Mouse (Mus musculus) midbrain, embryonic 10.5 days (tissue): ENCODE measurements around the gene Cdk17. TPM values are rescaled to one million over a fixed set of nuclear protein-coding genes. Genes with fewer than 3 reads are reported as not detected.

Source experiments
- DNase-seq: peaks from one replicate; pipeline ENCODE4 v3.0.0-alpha.2; 2017; ENCODE audit warnings: low spot score
- H3K27ac ChIP-seq: fragments of 300-500 bp; sonication (generic); replicated peaks from 2 replicates; pipeline ENCODE4 v1.5.1; 2016; ENCODE audit warnings: mild to moderate bottlenecking
- H3K27me3 ChIP-seq: fragments of 300-500 bp; sonication (generic); 2 replicates; pipeline ENCODE4 v1.6.1; 2016; ENCODE audit warnings: low read depth, mild to moderate bottlenecking; ENCODE audit not compliant: poor library complexity, severe bottlenecking
- H3K36me3 ChIP-seq: fragments of 300-500 bp; sonication (generic); 2 replicates; pipeline ENCODE4 v1.6.1; 2016; ENCODE audit warnings: mild to moderate bottlenecking, moderate library complexity
- H3K4me1 ChIP-seq: fragments of 300-500 bp; sonication (generic); 2 replicates; pipeline ENCODE4 v1.6.1; 2016
- H3K4me3 ChIP-seq: fragments of 300-500 bp; sonication (generic); 2 replicates; pipeline ENCODE4 v1.5.1; 2016; ENCODE audit warnings: mild to moderate bottlenecking, moderate library complexity
- H3K9me3 ChIP-seq: fragments of 300-500 bp; sonication (generic); replicated peaks from 2 replicates; pipeline ENCODE4 v1.6.1; 2016; ENCODE audit warnings: mild to moderate bottlenecking
- WGBS: fragments of 180-500 bp; shearing (Covaris S2); methylation state at CpG from one replicate; pipeline ENCODE4 v1.1.7; 2016; 5-methylcytosine and 5-hydroxymethylcytosine counted together
- polyA plus RNA-seq: library from polyadenylated mRNA; unstranded; fragments of >200 nt; fragmentation: Nextera tagmentation; extraction: Ambion mirVana; gene quantifications from 2 replicates; pipeline ENCODE4 v1.2.1, GENCODE M21; 2016

Gene Cdk17
- polyA plus RNA-seq, 1 experiment from 2014 or later, result 20.1 TPM

DNA sequence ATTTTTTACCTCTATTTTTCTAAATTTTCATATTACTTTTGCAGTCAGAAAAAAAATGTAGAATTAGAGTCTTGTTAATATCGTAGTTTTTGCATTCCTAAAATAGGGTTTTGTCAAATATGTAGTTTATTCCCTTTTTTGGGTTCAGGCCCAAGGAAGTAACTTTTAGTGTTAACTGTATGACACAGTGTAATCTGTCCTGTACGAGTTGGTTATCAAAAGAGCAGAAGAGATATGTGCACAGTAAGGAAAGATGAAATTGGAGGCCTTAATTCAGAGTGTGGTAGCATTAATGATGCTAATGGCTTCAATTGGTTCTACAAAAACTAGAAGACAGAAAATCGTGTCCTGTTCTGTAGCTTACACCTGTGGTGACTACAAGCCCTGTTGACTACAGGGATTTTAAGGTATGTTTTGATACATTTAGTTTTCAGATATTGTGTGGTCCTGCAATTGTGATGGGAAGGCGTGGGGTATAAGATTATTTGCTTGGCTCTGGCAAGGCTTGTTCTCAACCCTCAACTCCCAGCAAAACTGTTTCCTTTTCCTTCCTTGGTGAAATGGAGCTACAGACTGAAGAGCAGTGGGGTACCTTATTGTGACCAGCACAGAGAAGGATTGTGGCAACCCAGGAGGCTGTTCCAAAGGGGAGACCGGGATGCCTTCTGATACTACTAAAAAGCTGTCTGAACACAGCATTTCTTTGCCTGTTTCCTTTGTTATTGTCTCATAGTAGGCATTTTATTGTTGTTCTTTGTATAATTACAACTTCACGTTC, 3.2 kb downstream of the Cdk17 start:
- Histone ChIP-seq H3K4me3 (no peak overlapping the region), H3K9me3 (no peaks in the 10 kb centered on the region), H3K36me3 (no peaks in the 10 kb centered on the region), H3K27ac (no peak overlapping the region), H3K4me1 (peaks cover 75% of the 10 kb centered on the region), H3K27me3 (no peaks in the 10 kb centered on the region)
- WGBS, result 56% methylated on average over 6 of the region's 6 CpGs
- no peak for DNase-seq

DNA sequence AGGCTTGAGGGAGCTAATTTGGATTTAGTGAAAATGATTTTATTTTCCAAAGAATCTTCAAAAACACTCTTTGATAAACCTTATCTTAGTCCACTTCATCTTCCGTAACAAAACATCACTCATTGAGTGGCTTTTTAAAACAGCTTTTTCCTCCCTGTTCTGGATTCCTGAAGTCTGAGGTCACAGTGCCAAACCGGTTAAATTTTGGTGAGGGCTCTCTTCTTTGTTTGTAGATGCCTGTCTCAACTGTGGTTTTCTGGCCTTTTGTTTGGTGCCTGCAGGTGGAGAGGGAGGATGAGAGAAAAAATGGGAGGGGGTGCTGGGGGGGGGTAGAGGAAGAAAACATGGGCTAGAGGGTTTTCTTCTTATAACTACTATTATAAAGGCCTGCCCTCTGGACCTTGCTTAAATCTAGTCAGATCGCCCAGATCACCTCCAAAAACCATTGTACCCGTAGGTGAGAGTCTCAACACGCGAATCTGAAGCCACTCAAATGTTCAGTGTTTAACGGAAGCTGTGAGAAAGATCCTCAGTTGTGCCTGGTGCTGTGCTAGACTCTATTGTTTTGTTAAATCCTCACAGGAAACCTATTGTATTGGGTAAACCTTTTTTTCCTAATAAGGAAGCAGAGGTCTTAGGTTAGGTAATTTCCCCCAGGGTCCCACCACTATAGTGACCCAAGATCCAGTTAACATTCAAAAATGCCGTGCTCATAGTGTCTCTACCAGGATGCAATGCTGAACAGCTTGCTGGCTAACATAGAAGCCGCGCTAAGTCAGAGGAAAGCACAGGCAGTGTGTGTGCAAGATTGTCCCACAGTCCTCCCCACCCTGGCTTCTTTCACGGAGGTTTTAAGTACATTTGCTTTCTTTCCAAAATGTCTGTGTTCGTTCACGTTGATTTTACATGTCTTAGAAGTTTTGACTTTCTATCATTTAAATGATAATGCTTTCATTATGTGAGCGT, 5.0 kb downstream of the Cdk17 start:
- H3K9me3 ChIP-seq, result no peaks in the 10 kb centered on the region
- H3K36me3 ChIP-seq, result peaks cover 4% of the 10 kb centered on the region
- 7% methylated on average over 14 of the region's 14 CpGs for WGBS
- no peaks in the 10 kb centered on the region for H3K27me3 ChIP-seq
- H3K4me3 ChIP-seq, result peak overlapping the region; percentile 36
- peak; percentile 32 for DNase-seq
- peaks cover 69% of the 10 kb centered on the region for H3K4me1 ChIP-seq
- peak overlapping the region; percentile 81 for H3K27ac ChIP-seq

DNA sequence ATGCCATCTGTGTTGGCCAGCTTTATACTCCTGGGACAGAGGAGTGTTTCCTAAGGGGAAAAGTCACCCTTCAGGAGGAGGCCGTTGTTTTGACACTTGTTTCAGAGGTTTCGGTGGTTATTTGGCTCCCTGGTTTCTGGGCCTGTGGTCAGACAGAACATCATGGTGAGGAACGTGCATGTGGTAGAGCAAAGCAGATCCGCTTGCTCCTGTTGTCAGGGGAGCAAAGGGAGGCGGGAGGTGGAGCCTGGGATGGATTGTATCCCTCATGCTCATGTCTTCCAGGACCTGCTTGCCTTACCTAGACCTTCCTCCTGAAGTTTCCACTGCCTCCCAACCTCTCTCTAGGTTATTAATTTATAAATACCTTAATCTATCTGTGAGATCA, 5.7 kb downstream of the Cdk17 start:
- H3K4me1 ChIP-seq, result peaks cover 72% of the 10 kb centered on the region
- peak; percentile 48 for DNase-seq
- H3K9me3 ChIP-seq, result no peaks in the 10 kb centered on the region
- 5% methylated on average over 5 of the region's 5 CpGs for WGBS
- H3K27me3 ChIP-seq, result no peaks in the 10 kb centered on the region
- peaks cover 4% of the 10 kb centered on the region for H3K36me3 ChIP-seq
- peak overlapping the region; percentile 36 for H3K4me3 ChIP-seq
- H3K27ac ChIP-seq, result peak overlapping the region; percentile 81

DNA sequence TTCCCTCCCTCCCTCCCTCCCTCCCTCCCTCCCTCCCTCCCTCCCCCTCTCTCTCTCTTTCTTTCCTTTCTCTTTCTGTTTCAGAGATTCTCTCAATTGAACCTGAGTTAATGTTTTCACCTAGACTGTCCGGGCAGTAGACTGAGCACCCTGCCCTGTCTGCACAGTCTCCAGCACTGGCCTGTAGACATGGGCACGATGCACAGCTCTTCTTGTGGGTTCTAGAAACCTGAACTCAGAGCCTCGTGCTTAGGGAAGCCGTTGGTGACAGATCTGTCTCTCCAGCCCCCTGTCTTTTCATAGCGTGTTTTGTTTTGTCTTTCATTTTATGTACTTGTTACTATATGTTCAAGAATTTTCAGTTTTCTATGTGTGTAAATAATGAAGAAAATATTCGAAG, 6.6 kb downstream of the Cdk17 start:
- no peak for DNase-seq
- Histone ChIP-seq H3K27ac (0 out of 2 replicates have a peak overlapping the region, but pooled peaks have one; percentile 17), H3K9me3 (no peaks in the 10 kb centered on the region), H3K27me3 (no peaks in the 10 kb centered on the region), H3K4me3 (no peak overlapping the region), H3K36me3 (peaks cover 4% of the 10 kb centered on the region), H3K4me1 (peaks cover 67% of the 10 kb centered on the region)
- WGBS, result 77% methylated on average over 6 of the region's 6 CpGs

DNA sequence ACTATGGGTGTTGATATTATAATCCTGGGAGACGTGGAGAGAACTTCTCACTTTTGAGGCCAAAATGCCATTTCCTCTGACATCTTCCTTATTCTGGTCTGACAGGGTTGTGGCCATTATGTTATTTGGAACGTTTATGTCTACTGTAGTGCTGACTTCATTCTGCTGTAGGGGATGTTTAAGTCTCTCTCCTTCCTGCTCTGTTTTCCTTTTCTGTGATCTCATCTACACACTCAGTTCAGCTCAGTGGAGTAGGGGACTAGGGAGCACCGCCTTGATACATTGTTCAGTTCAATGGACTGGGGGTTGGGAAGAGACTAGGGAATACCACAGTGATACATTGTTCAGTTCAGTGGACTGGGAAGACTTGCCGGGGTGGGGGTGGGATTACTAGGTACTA, 7.4 kb downstream of the Cdk17 start:
- peaks cover 8% of the 10 kb centered on the region for H3K36me3 ChIP-seq
- DNase-seq, result no peak
- H3K4me3 ChIP-seq, result no peak overlapping the region
- WGBS, result 36% methylated on average over 4 of the region's 4 CpGs
- H3K27ac ChIP-seq, result no peak overlapping the region
- H3K9me3 ChIP-seq, result no peaks in the 10 kb centered on the region
- H3K4me1 ChIP-seq, result peaks cover 59% of the 10 kb centered on the region
- H3K27me3 ChIP-seq, result no peaks in the 10 kb centered on the region

DNA sequence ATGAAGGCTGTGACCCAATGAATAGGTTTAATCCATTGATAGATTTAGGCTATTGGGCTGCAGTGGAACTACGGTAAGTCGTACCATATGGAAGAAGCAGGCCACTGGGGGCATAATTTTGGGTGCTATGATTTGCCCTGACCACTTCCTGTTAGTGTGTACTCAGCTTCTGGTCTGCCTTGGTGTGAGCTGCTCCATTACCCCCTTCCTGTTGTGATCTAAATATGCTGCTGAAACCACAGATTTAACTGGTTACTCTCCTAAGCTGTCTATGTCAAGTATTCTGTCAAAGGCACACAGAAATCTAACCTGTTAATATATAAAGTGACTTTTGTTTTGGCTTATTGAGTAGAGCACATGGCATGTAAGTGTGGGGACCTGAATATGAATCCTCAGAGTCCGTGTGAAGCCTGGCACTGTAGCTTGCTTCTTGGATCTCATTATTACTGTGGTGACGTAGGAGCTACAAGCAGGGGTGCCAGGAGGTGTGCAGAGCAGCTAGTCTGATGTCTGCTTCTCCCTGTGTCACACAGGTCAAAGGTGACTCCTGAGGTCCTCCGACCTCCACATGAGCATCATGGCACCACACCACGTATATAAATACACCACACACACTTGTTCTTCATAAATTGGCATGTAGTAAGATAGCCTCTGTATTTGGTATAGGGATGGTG, 10.6 kb downstream of the Cdk17 start:
- WGBS, result 79% methylated on average over 6 of the region's 6 CpGs

DNA sequence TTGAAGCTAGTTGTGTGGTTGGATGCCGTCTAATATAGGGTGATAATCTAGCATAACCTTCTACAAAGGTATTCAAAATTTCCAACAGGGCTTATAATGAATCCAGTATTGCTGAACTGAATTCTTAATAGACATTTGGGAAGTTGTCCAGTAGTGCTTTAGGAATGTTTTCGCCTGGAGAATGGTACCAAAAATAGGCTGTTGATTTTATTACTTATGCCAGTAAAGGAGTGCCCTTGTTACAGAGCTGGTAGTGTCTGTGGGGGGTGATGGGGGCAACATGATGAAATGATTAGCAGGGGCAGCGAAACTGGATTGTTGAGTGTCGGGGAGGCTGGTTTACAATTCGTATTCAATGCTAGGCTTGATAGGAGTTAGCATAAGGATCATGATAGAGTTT, 16.8 kb downstream of the Cdk17 start:
- DNase-seq, result no peak
- no peaks in the 10 kb centered on the region for H3K9me3 ChIP-seq
- no peak overlapping the region for H3K27ac ChIP-seq
- no peaks in the 10 kb centered on the region for H3K4me1 ChIP-seq
- peaks cover 13% of the 10 kb centered on the region for H3K36me3 ChIP-seq
- H3K4me3 ChIP-seq, result no peak overlapping the region
- no peaks in the 10 kb centered on the region for H3K27me3 ChIP-seq
- 93% methylated on average over 5 of the region's 5 CpGs for WGBS

More for the DNA sequence above, 10.6 kb downstream of the Cdk17 start:
- no peaks in the 10 kb centered on the region for H3K9me3 ChIP-seq
- H3K27me3 ChIP-seq, result no peaks in the 10 kb centered on the region
- H3K4me1 ChIP-seq, result peaks cover 27% of the 10 kb centered on the region
- no peak overlapping the region for H3K4me3 ChIP-seq
- H3K27ac ChIP-seq, result no peak overlapping the region
- no peak for DNase-seq
- H3K36me3 ChIP-seq, result peaks cover 14% of the 10 kb centered on the region

DNA sequence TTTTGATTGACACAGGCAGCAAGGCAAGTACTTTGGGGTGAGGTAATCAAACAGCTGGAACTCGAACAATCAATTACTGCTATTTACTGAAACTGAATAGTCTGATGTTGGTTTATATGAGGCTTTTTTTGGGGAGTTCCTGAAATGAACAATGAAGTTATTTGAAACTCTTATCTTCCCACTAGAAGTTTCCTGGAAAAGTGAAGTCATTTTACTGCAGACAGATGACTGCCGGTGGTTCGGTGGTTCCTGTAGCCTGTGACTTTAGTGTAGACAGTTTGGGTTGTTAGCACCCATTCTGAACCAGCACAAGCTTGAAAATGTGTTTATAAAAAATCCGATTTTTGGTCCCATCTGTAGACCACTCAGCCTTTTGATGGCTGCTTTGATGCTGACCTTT, 17.2 kb downstream of the Cdk17 start:
- Histone ChIP-seq H3K27ac (no peak overlapping the region), H3K4me1 (no peaks in the 10 kb centered on the region), H3K27me3 (no peaks in the 10 kb centered on the region), H3K9me3 (no peaks in the 10 kb centered on the region), H3K4me3 (no peak overlapping the region), H3K36me3 (peaks cover 15% of the 10 kb centered on the region)
- no peak for DNase-seq
- WGBS, result 91% methylated on average over 4 of the region's 4 CpGs

DNA sequence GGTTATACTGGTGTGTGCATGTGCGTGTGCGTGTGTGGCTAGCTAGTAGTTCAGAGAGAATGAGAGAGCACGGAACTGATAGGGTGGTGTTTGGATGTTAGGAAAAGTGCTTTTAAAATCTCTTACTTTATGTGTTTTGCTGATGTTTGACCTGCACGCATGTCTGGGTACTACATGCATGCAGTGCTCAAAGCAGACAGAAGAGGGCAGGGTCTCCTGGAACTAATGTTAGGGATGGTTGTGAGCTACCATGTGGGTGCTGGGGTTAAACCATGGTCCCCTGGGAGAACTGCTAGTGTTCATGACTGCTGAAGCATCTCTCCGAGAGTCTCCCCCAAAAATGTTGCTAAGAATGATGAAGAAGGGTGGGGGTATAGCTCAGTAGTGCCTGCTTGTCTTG, 18.0 kb downstream of the Cdk17 start:
- H3K27me3 ChIP-seq, result no peaks in the 10 kb centered on the region
- peaks cover 7% of the 10 kb centered on the region for H3K36me3 ChIP-seq
- H3K4me3 ChIP-seq, result no peak overlapping the region
- 97% methylated on average over 5 of the region's 5 CpGs for WGBS
- H3K9me3 ChIP-seq, result no peaks in the 10 kb centered on the region
- H3K4me1 ChIP-seq, result no peaks in the 10 kb centered on the region
- no peak overlapping the region for H3K27ac ChIP-seq
- no peak for DNase-seq

DNA sequence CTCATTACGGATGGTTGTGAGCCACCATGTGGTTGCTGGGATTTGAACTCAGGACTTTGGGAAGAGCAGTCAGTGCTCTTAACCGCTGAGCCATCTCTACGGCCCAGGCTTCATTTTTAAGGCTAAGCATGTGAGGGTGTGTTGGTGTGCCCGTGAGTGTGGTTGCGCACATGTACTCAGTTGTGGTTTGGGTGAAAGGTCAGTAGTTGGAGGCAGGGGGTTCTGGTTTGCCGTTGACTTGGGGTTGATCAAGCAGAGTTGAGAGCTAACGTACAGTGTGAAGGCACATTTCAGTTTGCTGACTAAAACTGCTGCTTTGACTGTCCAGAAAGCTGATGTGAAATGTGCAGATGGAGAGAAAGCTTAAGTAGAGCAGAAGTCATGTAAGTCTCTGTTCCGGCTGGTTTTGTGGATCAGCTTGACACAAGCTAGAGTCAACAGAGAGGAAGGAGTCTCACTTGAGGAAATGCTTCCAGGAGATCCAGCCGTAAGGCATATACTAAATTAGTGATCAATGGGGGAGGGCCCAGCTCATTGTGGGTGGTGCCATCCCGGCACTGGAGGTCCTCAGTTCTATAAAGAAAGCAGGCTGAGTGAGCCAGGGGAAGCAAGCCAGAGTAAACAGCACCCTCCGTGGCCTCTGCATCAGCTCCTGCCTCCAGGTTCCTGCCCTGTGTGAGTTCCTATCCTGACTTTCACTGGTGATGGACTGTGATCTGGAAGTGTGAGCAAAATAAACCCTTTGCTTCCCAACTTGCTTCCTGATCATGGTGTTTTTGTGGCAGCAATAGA, 19.2 kb downstream of the Cdk17 start:
- H3K4me3 ChIP-seq, result no peak overlapping the region
- H3K27me3 ChIP-seq, result no peaks in the 10 kb centered on the region
- 87% methylated on average over 11 of the region's 11 CpGs for WGBS
- no peak overlapping the region for H3K27ac ChIP-seq
- DNase-seq, result no peak
- H3K9me3 ChIP-seq, result no peaks in the 10 kb centered on the region
- peaks cover 5% of the 10 kb centered on the region; the same call in 1 of the 2 replicates for H3K4me1 ChIP-seq
- H3K36me3 ChIP-seq, result 0 out of 2 replicates have a peak, but pooled peaks cover 6% of the 10 kb centered on the region

DNA sequence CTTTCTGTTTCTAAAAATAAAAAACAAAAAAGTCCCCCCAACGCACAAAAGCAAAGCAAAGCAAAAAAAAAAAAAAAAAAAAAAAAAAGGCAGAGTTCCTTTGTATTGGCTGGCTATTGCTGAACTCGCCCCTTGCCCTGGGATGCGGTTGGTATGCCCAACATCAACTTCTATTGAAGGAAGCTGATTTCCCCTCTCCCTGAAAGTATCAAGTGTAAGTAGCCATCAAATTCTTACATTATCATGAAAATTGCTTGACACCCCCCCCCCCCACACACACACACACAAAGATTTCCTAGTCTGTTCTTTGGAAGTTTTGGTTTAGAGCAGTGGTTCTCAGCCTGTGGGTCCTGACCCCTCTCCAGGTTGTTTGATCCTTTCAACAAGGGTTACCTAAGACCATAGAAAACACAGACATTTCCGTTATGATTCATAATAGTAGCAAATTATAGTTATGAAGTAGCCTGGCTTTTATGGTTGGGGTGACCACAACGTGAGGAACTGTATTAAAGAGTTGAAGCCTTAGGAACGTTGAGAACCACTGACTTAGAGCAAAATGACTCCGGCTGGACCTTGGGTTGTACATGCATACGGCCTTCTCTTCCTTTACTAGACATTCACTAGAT, 23.8 kb downstream of the Cdk17 start:
- 90% methylated on average over 8 of the region's 8 CpGs for WGBS
- H3K36me3 ChIP-seq, result 0 out of 2 replicates have a peak, but pooled peaks cover 9% of the 10 kb centered on the region
- H3K4me3 ChIP-seq, result no peak overlapping the region
- DNase-seq, result no peak
- peaks cover 18% of the 10 kb centered on the region for H3K4me1 ChIP-seq
- no peak overlapping the region for H3K27ac ChIP-seq
- no peaks in the 10 kb centered on the region for H3K9me3 ChIP-seq
- H3K27me3 ChIP-seq, result no peaks in the 10 kb centered on the region
